Mouse (Mus musculus): ENCODE results near the gene Gm20503.

Gene Gm20503

GRCm38 (mm10) chr4:59002948-59003805 is at the start of gene Gm20503:
Gene Gm20503, plus strand, starts transcription at chr4:59003210.
- peak; percentile 92 to 94 for DNase-seq

GRCm38 (mm10) chr4:58961719-58962118 is 41.3 kb upstream of the Gm20503 start:
- DNase-seq = no peak

- DNase-seq = no peak
These were observed 39.7 kb upstream of the Gm20503 start for GRCm38 (mm10) chr4:58963271-58963670.

GRCm38 (mm10) chr4:58965136-58965535 is 37.9 kb upstream of the Gm20503 start:
- no peak for DNase-seq

GRCm38 (mm10) chr4:58970678-58971077 is 32.3 kb upstream of the Gm20503 start:
- no peak for DNase-seq

GRCm38 (mm10) chr4:58975711-58976110 is 27.3 kb upstream of the Gm20503 start:
- no peak for DNase-seq

- DNase-seq = peak; percentile 18 to 27
These were observed 21.6 kb upstream of the Gm20503 start for GRCm38 (mm10) chr4:58981421-58981820.

- DNase-seq = no peak
These were observed 20.2 kb upstream of the Gm20503 start for GRCm38 (mm10) chr4:58982806-58983205.

- DNase-seq = peak; percentile 80 to 85
These were observed 17.8 kb upstream of the Gm20503 start for GRCm38 (mm10) chr4:58985157-58985648.

- peak; percentile 85 to 91 for DNase-seq
These were observed 16.3 kb upstream of the Gm20503 start, which contains the start of gene Ptgr1 for GRCm38 (mm10) chr4:58986540-58987190. Gene Ptgr1, minus strand, starts transcription at chr4:58987119.

GRCm38 (mm10) chr4:58989303-58989898 is 13.6 kb upstream of the Gm20503 start:
- no peak for DNase-seq

- peak in 1 of 2 experiments; percentile 44 for DNase-seq
These were observed 12.2 kb upstream of the Gm20503 start for GRCm38 (mm10) chr4:58990609-58991434.

GRCm38 (mm10) chr4:58992195-58992594 is 10.8 kb upstream of the Gm20503 start:
- no peak for DNase-seq

- DNase-seq = no peak
These were observed 8.2 kb upstream of the Gm20503 start, which contains the start of gene Dnajc25 for GRCm38 (mm10) chr4:58994762-58995161. Gene Dnajc25, plus strand, starts transcription at chr4:58995062.

GRCm38 (mm10) chr4:58995251-58995693 is 7.7 kb upstream of the Gm20503 start:
- no peak for DNase-seq

- peak in 1 of 2 experiments; percentile 28 for DNase-seq
These were observed 5.9 kb upstream of the Gm20503 start for GRCm38 (mm10) chr4:58997081-58997480.

GRCm38 (mm10) chr4:58998688-58999087 is 4.3 kb upstream of the Gm20503 start:
- DNase-seq = no peak

GRCm38 (mm10) chr4:58999686-59000085 is 3.3 kb upstream of the Gm20503 start:
- peak; percentile 71 to 73 for DNase-seq

- DNase-seq = peak; percentile 32 to 60
These were observed 2.4 kb upstream of the Gm20503 start for GRCm38 (mm10) chr4:59000614-59001013.

GRCm38 (mm10) chr4:59003806-59004200 is 793 bp downstream of the Gm20503 start:
- DNase-seq = no peak

GRCm38 (mm10) chr4:59006211-59006610 is 3.2 kb downstream of the Gm20503 start:
- DNase-seq = no peak

- no peak for DNase-seq
These were observed 4.0 kb downstream of the Gm20503 start for GRCm38 (mm10) chr4:59007016-59007415.
